Comparison of ENCODE assay signal across 22 mouse cellular contexts in the genomic region with DNA sequence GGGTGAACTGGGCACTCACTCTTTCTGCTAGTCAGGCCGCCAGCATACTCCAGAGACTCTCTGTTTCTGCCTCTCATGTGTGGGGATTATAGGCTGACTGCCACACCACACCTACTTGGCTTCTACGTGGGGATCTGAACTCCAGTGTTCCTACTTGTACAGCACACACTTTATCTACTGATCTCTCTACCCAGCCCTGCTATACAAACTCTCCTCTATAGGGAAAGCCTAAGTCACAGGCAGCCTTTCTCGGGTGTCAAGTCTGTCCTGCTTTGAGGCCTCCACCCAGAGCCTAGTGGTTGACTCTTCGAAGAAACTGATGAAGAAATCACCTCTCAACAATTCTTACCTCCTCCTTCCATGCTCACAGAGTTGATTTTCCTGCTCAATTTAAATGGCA.
"Had no signal": no experiment of that assay in that cellular context is flagged by ENCODE, and none has a peak within 500 bp of the region (broad histone marks: within the 10 kb centered on the region; RNA-seq: fewer than 3 reads in every experiment).

No protein-coding gene starts in this region.

- H3K9me3 ChIP-seq: kidney, embryonic 15.5 days; liver, embryonic 13.5 days; neural tube, embryonic 12.5 days had no signal

- H3K4me2 ChIP-seq: kidney, embryonic 15.5 days; limb, embryonic 13.5 days; liver, embryonic 13.5 days; midbrain, embryonic 11.5 days; neural tube, embryonic 12.5 days; neural tube, embryonic 15.5 days had no signal

- H3K27ac ChIP-seq: kidney, embryonic 15.5 days; left cerebral cortex, adult 2 months; limb, embryonic 13.5 days; liver, embryonic 13.5 days; neural tube, embryonic 12.5 days; neural tube, embryonic 15.5 days had no signal

- H3K36me3 ChIP-seq: kidney, embryonic 15.5 days; limb, embryonic 13.5 days; liver, embryonic 13.5 days; neural tube, embryonic 12.5 days; neural tube, embryonic 15.5 days had no signal

- H3K9ac ChIP-seq: kidney, embryonic 15.5 days; limb, embryonic 13.5 days; liver, embryonic 13.5 days; neural tube, embryonic 12.5 days; neural tube, embryonic 15.5 days had no signal

- H3K4me3 ChIP-seq: kidney, embryonic 15.5 days; left cerebral cortex, adult 2 months; limb, embryonic 13.5 days; liver, embryonic 13.5 days; neural tube, embryonic 12.5 days; neural tube, embryonic 15.5 days had no signal

- DNase-seq: kidney, adult 11 months; kidney, adult 8-10 months; kidney, postnatal 10 days; kidney, postnatal 36 days; layer of hippocampus, postnatal 36 days; left cerebral cortex, postnatal 4 days; liver, embryonic 13.5 days; lung, adult 2 months; lung, postnatal 14 days; lung, postnatal 4 days; right cerebral cortex, adult 18-20 months; right cerebral cortex, postnatal 14 days; right cerebral cortex, postnatal 4 days; thymus, adult 2 months; thymus, postnatal 14 days; thymus, postnatal 4 days had no signal

- H3K4me1 ChIP-seq: kidney, embryonic 15.5 days; liver, embryonic 13.5 days; neural tube, embryonic 12.5 days; neural tube, embryonic 15.5 days had no signal

- H3K27me3 ChIP-seq: kidney, embryonic 15.5 days; limb, embryonic 13.5 days; liver, embryonic 13.5 days; neural tube, embryonic 12.5 days; neural tube, embryonic 15.5 days had no signal
